Mouse (Mus musculus): Measurements from ENCODE around the gene Mbd6. TPM values are rescaled to one million over a fixed set of nuclear protein-coding genes. Genes with fewer than 3 reads are reported as not detected.
"Not testable (repeated sequence)": the region's sequence is repeated elsewhere in the genome, so short reads cannot be mapped to it uniquely, and the experiment has no call there.

Gene Mbd6
- polyA plus RNA-seq, 1 experiment from 2014 or later, result 9.8 TPM

DNA sequence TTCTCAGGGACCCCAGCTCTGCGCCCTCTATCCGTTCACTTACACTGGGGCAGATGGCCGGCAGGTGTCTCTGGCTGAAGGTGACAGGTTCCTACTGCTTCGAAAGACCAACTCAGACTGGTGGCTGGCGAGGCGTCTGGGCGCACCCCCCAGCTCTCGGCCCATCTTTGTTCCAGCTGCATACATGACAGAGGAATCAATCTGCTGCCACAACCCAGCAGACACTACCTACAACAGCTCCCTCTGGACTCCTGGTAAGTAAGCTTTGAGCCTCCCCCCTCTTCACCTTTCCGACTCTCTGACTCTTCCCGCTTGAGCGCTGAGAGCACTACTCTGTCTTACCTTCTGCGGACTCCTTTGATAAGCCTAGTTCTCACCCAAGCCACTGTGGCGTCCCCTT is 33.4 kb upstream of the Mbd6 start:
- Histone ChIP-seq H3K4me3 (ENCODE audit: low read depth, low read length) (no peak overlapping the region), H3K9ac (replicated peaks; ENCODE audit: low read length) (no peak overlapping the region), H3K9me3 (replicated peaks; ENCODE audit: control insufficient read depth, low read length) (no peaks in the 10 kb centered on the region), H3K4me1 (ENCODE audit: control insufficient read depth, insufficient read depth, low read length) (peaks cover 6% of the 10 kb centered on the region), H3K36me3 (replicated peaks; ENCODE audit: control insufficient read depth, insufficient read depth, low read depth, low read length) (no peaks in the 10 kb centered on the region), H3K27me3 (ENCODE audit: control insufficient read depth, insufficient read depth, low read length) (peaks cover 15% of the 10 kb centered on the region), H3K27ac (replicated peaks; ENCODE audit: low read depth, low read length) (no peak overlapping the region), H3K4me2 (ENCODE audit: low read depth, low read length) (no peak overlapping the region; the same call in 1 of the 2 replicates)
- DNase-seq (ENCODE audit: low spot score), result no peak
- 64% methylated on average over 13 of the region's 13 CpGs for WGBS
- no peak for ATAC-seq (replicated peaks; ENCODE audit: insufficient number of reproducible peaks, low FRiP score, low TSS enrichment, low read depth)

DNA sequence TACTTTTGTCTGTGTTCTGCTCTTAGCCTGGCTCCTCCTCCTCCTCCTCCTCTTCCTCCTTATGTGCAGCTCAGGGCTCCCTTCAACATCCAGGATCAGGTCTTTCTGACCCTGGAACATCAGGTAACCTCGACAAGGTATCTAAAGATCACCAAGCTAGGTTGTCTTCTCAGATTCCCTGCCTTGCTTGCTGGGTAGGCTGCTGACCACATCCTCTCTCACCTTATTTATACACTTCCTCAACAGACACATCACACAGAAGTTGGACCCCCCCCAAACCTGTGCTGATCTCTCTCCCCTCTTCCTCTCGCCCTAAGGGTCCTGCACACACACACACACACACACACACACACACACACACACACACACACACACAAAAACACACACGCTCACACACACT is 32.8 kb upstream of the Mbd6 start, which contains the start of gene Arhgap9:
Gene Arhgap9, plus strand, starts transcription at position 344 of the 400 bp plus-strand sequence.
- DNase-seq (ENCODE audit: low spot score) (no peak), ATAC-seq (replicated peaks; ENCODE audit: insufficient number of reproducible peaks, low FRiP score, low TSS enrichment, low read depth) (no peak)
- WGBS, result 72% methylated on average over 3 of the region's 3 CpGs
- Histone ChIP-seq H3K4me2 (ENCODE audit: low read depth, low read length) (no peak within 1 kb of the TSS; the same call in 1 of the 2 replicates), H3K27ac (replicated peaks; ENCODE audit: low read depth, low read length) (no peak within 1 kb of the TSS), H3K27me3 (ENCODE audit: control insufficient read depth, insufficient read depth, low read length) (peaks cover 11% of the 10 kb centered on the region), H3K4me3 (ENCODE audit: low read depth, low read length) (no peak within 1 kb of the TSS), H3K4me1 (ENCODE audit: control insufficient read depth, insufficient read depth, low read length) (peaks cover 6% of the 10 kb centered on the region), H3K36me3 (replicated peaks; ENCODE audit: control insufficient read depth, insufficient read depth, low read depth, low read length) (no peaks in the 10 kb centered on the region), H3K9me3 (replicated peaks; ENCODE audit: control insufficient read depth, low read length) (no peaks in the 10 kb centered on the region), H3K9ac (replicated peaks; ENCODE audit: low read length) (no peak within 1 kb of the TSS)

DNA sequence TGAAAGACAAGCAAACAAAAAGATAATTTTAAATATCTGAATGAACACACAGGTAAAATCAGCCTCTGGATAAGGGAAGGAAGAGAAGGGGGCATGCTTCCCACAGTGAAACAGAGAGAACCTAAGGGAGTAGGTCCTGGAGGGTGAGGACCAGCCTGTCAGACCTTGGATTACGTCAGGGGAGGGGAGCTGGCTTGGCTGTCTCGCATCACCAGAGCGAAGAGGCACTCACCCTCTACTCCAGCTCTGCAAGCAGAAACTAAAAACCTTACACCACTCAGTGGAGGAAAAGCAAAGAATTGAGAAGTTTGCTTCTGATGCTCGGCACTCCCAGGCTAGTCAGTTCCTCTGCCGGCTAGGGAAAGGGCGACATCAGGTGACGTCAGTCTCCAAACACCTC is 31.2 kb upstream of the Mbd6 start:
- Histone ChIP-seq H3K4me3 (ENCODE audit: low read depth, low read length) (no peak overlapping the region), H3K36me3 (replicated peaks; ENCODE audit: control insufficient read depth, insufficient read depth, low read depth, low read length) (no peaks in the 10 kb centered on the region), H3K4me2 (ENCODE audit: low read depth, low read length) (no peak overlapping the region), H3K27ac (replicated peaks; ENCODE audit: low read depth, low read length) (no peak overlapping the region), H3K4me1 (ENCODE audit: control insufficient read depth, insufficient read depth, low read length) (no peaks in the 10 kb centered on the region), H3K9ac (replicated peaks; ENCODE audit: low read length) (no peak overlapping the region), H3K9me3 (replicated peaks; ENCODE audit: control insufficient read depth, low read length) (no peaks in the 10 kb centered on the region), H3K27me3 (ENCODE audit: control insufficient read depth, insufficient read depth, low read length) (no peaks in the 10 kb centered on the region)
- 75% methylated on average over 7 of the region's 7 CpGs for WGBS
- ATAC-seq (replicated peaks; ENCODE audit: insufficient number of reproducible peaks, low FRiP score, low TSS enrichment, low read depth), result no peak
- DNase-seq (ENCODE audit: low spot score), result no peak

DNA sequence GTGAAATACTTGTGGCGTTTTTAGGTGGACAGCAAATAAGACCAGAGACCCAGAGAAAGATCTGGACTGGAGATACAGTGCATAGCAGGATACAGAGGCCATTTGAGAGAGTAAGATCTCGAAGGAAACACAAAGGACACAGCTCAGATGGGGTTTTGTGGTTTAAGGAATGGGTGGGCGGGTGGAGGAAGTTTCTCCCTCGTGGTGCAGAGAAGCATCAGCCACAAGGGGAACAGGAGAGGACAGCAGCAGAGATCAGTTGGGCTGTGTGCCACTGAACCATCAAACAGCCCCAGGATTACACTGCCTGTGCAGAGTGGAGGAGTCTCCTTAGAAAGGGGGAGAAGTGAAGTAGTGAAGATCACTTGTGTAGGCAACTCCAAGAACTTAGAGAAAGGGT is 29.2 kb upstream of the Mbd6 start:
- H3K27ac ChIP-seq (replicated peaks; ENCODE audit: low read depth, low read length), result no peak overlapping the region
- no peak overlapping the region for H3K4me2 ChIP-seq (ENCODE audit: low read depth, low read length)
- no peaks in the 10 kb centered on the region for H3K27me3 ChIP-seq (ENCODE audit: control insufficient read depth, insufficient read depth, low read length)
- H3K9ac ChIP-seq (replicated peaks; ENCODE audit: low read length), result no peak overlapping the region
- H3K36me3 ChIP-seq (replicated peaks; ENCODE audit: control insufficient read depth, insufficient read depth, low read depth, low read length), result no peaks in the 10 kb centered on the region
- no peak for DNase-seq (ENCODE audit: low spot score)
- no peak overlapping the region for H3K4me3 ChIP-seq (ENCODE audit: low read depth, low read length)
- no peaks in the 10 kb centered on the region for H3K4me1 ChIP-seq (ENCODE audit: control insufficient read depth, insufficient read depth, low read length)
- WGBS, result 41% methylated on average over 4 of the region's 4 CpGs
- no peak for ATAC-seq (replicated peaks; ENCODE audit: insufficient number of reproducible peaks, low FRiP score, low TSS enrichment, low read depth)
- H3K9me3 ChIP-seq (replicated peaks; ENCODE audit: control insufficient read depth, low read length), result no peaks in the 10 kb centered on the region

DNA sequence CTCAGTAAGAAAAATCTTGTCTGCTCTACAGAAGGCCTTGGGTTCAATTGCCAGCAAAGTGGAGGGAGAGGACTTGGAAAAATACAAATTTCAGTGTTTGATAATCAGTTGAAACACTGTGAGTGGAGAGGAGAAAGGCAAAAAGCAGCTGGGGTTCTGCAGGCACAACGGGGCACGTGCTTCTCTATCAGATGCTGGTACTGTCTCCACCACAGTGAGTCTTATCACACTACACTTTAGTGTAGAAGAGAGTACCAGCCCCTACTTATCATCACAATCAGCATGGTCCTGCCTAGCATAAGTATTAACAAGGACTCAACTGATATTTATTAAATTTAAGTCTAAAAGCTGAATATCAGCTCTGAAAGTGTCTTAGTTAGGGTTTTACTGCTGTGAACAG is 28.5 kb upstream of the Mbd6 start:
- Histone ChIP-seq H3K9ac (replicated peaks; ENCODE audit: low read length) (no peak overlapping the region), H3K4me2 (ENCODE audit: low read depth, low read length) (no peak overlapping the region), H3K4me3 (ENCODE audit: low read depth, low read length) (no peak overlapping the region), H3K4me1 (ENCODE audit: control insufficient read depth, insufficient read depth, low read length) (no peaks in the 10 kb centered on the region), H3K36me3 (replicated peaks; ENCODE audit: control insufficient read depth, insufficient read depth, low read depth, low read length) (no peaks in the 10 kb centered on the region), H3K9me3 (replicated peaks; ENCODE audit: control insufficient read depth, low read length) (no peaks in the 10 kb centered on the region), H3K27ac (replicated peaks; ENCODE audit: low read depth, low read length) (no peak overlapping the region), H3K27me3 (ENCODE audit: control insufficient read depth, insufficient read depth, low read length) (no peaks in the 10 kb centered on the region)
- ATAC-seq (replicated peaks; ENCODE audit: insufficient number of reproducible peaks, low FRiP score, low TSS enrichment, low read depth) (no peak), DNase-seq (ENCODE audit: low spot score) (no peak)
- 70% methylated on average over 2 of the region's 2 CpGs for WGBS

DNA sequence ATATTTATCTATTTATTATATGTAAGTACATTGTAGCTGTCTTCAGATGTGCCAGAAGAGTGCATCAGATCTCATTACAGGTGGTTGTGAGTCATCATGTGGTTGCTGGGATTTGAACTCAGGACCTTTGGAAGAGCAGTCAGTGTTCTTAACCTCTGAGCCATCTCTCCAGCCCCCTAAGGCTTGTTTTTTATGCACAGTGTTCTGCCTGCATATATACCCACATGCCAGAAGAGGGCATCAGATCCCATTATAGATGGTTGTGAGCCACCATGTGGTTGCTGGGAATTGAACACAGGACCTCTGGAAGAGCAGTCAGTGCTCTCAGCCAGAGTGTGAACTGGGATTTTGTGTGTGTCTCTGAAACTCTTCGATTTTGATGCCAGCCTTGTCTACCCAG is 26.1 kb upstream of the Mbd6 start:
- H3K4me2 ChIP-seq (ENCODE audit: low read depth, low read length); H3K4me3 ChIP-seq (ENCODE audit: low read depth, low read length); ATAC-seq (replicated peaks; ENCODE audit: insufficient number of reproducible peaks, low FRiP score, low TSS enrichment, low read depth); H3K27ac ChIP-seq (replicated peaks; ENCODE audit: low read depth, low read length); H3K4me1 ChIP-seq (ENCODE audit: control insufficient read depth, insufficient read depth, low read length); H3K27me3 ChIP-seq (ENCODE audit: control insufficient read depth, insufficient read depth, low read length); H3K9me3 ChIP-seq (replicated peaks; ENCODE audit: control insufficient read depth, low read length); H3K9ac ChIP-seq (replicated peaks; ENCODE audit: low read length); H3K36me3 ChIP-seq (replicated peaks; ENCODE audit: control insufficient read depth, insufficient read depth, low read depth, low read length); DNase-seq (ENCODE audit: low spot score): not testable (repeated sequence)
- WGBS, result 76% methylated on average over 1 of the region's 1 CpGs

DNA sequence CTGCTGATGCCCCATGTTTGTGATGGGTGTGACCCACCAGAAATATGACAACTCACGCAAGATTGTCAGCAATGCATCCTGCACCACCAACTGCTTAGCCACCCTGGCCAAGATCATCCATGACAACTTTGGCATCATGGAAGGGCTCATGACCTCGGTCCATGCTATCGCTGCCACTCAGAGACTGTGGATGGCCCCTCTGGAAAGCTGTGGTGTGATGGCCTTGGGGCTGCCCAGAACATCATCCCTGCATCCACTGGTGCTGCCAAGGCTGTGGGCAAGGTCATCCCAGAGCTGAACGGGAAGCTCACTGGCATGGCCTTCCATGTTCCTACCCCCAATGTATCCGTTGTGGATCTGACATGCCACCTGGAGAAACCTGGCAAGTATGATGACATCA is 24.7 kb upstream of the Mbd6 start:
- H3K27ac ChIP-seq (replicated peaks; ENCODE audit: low read depth, low read length); H3K27me3 ChIP-seq (ENCODE audit: control insufficient read depth, insufficient read depth, low read length); H3K4me2 ChIP-seq (ENCODE audit: low read depth, low read length); H3K4me1 ChIP-seq (ENCODE audit: control insufficient read depth, insufficient read depth, low read length); H3K9me3 ChIP-seq (replicated peaks; ENCODE audit: control insufficient read depth, low read length); H3K9ac ChIP-seq (replicated peaks; ENCODE audit: low read length); DNase-seq (ENCODE audit: low spot score); H3K4me3 ChIP-seq (ENCODE audit: low read depth, low read length); H3K36me3 ChIP-seq (replicated peaks; ENCODE audit: control insufficient read depth, insufficient read depth, low read depth, low read length); ATAC-seq (replicated peaks; ENCODE audit: insufficient number of reproducible peaks, low FRiP score, low TSS enrichment, low read depth): not testable (repeated sequence)
- 91% methylated on average over 5 of the region's 5 CpGs for WGBS

DNA sequence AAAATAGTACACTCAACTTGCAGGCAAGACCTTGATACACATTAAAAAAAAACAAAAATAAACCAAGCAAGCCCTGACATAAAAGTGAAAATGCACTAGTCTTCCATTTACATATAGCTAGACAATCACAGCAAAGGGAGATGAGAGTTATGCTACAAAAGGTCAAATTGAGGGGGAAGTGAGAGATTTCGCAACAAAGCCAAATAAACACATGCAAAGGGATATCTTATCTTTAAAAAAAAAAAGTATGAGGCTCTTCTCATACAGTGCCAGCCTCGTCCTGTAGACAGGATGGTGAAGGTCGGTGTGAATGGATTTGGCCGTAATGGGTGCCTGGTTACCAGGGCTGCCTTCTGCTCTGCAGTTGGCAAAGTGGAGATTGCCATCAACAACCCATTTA is 24.0 kb upstream of the Mbd6 start:
- 80% methylated on average over 4 of the region's 4 CpGs for WGBS
- H3K9ac ChIP-seq (replicated peaks; ENCODE audit: low read length), result no peak overlapping the region
- no peak overlapping the region for H3K4me3 ChIP-seq (ENCODE audit: low read depth, low read length)

More for the DNA sequence above, 24.0 kb upstream of the Mbd6 start:
- H3K4me1 ChIP-seq (ENCODE audit: control insufficient read depth, insufficient read depth, low read length), result no peaks in the 10 kb centered on the region; the same call in 1 of the 2 replicates
- no peak overlapping the region for H3K4me2 ChIP-seq (ENCODE audit: low read depth, low read length)
- no peak overlapping the region for H3K27ac ChIP-seq (replicated peaks; ENCODE audit: low read depth, low read length)
- no peaks in the 10 kb centered on the region for H3K27me3 ChIP-seq (ENCODE audit: control insufficient read depth, insufficient read depth, low read length)
- H3K36me3 ChIP-seq (replicated peaks; ENCODE audit: control insufficient read depth, insufficient read depth, low read depth, low read length), result peaks cover 6% of the 10 kb centered on the region
- no peaks in the 10 kb centered on the region for H3K9me3 ChIP-seq (replicated peaks; ENCODE audit: control insufficient read depth, low read length)
- no peak for ATAC-seq (replicated peaks; ENCODE audit: insufficient number of reproducible peaks, low FRiP score, low TSS enrichment, low read depth)
- DNase-seq (ENCODE audit: low spot score), result no peak

Data from embryonic facial prominence, embryonic 11.5 days (tissue).